Mouse (Mus musculus): ENCODE results near the gene Capn1. TPM values are rescaled to one million over a fixed set of nuclear protein-coding genes. Genes with fewer than 3 reads are reported as not detected.

Gene Capn1
- polyA plus RNA-seq, 1 experiment, result 18.5 TPM

DNA sequence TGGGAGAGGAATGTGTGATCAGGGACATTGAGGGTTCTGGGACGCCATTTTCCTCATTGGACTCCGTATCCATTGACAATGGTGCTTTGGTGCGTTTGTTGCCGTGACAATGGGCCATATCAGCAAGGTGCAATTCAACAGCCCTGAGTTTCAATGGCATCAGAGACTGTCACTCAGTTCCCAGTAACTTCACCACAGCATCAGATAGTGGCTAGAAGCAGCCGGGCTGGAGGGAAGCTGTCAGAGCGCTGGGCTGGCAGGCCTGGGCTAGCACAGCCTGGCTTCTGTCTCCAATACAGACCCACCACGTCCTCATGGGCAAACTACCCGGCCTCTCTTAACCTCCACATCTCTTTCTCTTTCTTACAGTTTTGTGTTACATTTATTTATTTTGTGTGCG is 35.2 kb downstream of the Capn1 start:
- Histone ChIP-seq H3K4me3 (ENCODE audit: insufficient read depth, low read length) (no peak overlapping the region), H3K27ac (ENCODE audit: insufficient read depth, low read length) (no peak overlapping the region), H3K4me1 (ENCODE audit: control insufficient read depth, insufficient read depth, low read length) (no peaks in the 10 kb centered on the region)
- TF ChIP-seq CTCF (IDR thresholded peaks at IDR 0.05; ENCODE audit: extremely low read depth, insufficient read depth, low read length) (no peak), POLR2A (IDR thresholded peaks at IDR 0.05; ENCODE audit: extremely low read depth, insufficient read depth, low read length) (no peak)

- H3K4me3 ChIP-seq (ENCODE audit: insufficient read depth, low read length), result no peak overlapping the region
- TF ChIP-seq CTCF (IDR thresholded peaks at IDR 0.05; ENCODE audit: extremely low read depth, insufficient read depth, low read length), result no peak
- no peak for TF ChIP-seq POLR2A (IDR thresholded peaks at IDR 0.05; ENCODE audit: extremely low read depth, insufficient read depth, low read length)
- no peak overlapping the region for H3K27ac ChIP-seq (ENCODE audit: insufficient read depth, low read length)
- no peaks in the 10 kb centered on the region for H3K4me1 ChIP-seq (ENCODE audit: control insufficient read depth, insufficient read depth, low read length)
These were observed 38.0 kb downstream of the Capn1 start for GRCm38 (mm10) chr19:5977717-5978116.

GRCm38 (mm10) chr19:5975676-5976075 is 40.0 kb downstream of the Capn1 start:
- no peaks in the 10 kb centered on the region for H3K4me1 ChIP-seq (ENCODE audit: control insufficient read depth, insufficient read depth, low read length)
- H3K4me3 ChIP-seq (ENCODE audit: insufficient read depth, low read length), result no peak overlapping the region
- H3K27ac ChIP-seq (ENCODE audit: insufficient read depth, low read length), result no peak overlapping the region
- TF ChIP-seq CTCF (IDR thresholded peaks at IDR 0.05; ENCODE audit: extremely low read depth, insufficient read depth, low read length) (no peak), POLR2A (IDR thresholded peaks at IDR 0.05; ENCODE audit: extremely low read depth, insufficient read depth, low read length) (no peak)

DNA sequence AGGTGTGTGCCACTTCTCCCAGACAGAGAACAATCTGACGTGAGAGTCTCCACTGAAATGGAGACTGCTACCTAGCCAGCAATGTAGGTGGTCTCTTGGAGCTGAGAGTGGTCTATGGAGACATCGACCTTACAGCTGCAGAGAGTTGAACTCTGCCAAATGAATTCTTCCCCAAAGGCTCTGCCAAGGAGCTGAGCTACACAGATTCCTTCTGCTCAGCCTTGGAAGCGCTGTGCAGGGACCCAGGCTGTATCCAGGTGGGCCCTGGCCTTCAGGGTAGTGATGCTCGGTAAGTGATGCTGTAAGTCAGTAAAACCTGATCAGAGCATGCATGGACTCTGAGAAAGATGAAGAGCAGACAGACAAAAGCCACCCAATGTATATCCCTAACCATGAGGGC is 40.6 kb downstream of the Capn1 start:
- TF ChIP-seq CTCF (IDR thresholded peaks at IDR 0.05; ENCODE audit: extremely low read depth, insufficient read depth, low read length) (no peak), POLR2A (IDR thresholded peaks at IDR 0.05; ENCODE audit: extremely low read depth, insufficient read depth, low read length) (no peak)
- no peak overlapping the region for H3K27ac ChIP-seq (ENCODE audit: insufficient read depth, low read length)
- no peaks in the 10 kb centered on the region for H3K4me1 ChIP-seq (ENCODE audit: control insufficient read depth, insufficient read depth, low read length)
- H3K4me3 ChIP-seq (ENCODE audit: insufficient read depth, low read length), result no peak overlapping the region

GRCm38 (mm10) chr19:5967664-5968063 is 48.0 kb downstream of the Capn1 start:
- TF ChIP-seq CTCF (IDR thresholded peaks at IDR 0.05; ENCODE audit: extremely low read depth, insufficient read depth, low read length) (no peak), POLR2A (IDR thresholded peaks at IDR 0.05; ENCODE audit: extremely low read depth, insufficient read depth, low read length) (no peak)
- Histone ChIP-seq H3K27ac (ENCODE audit: insufficient read depth, low read length) (no peak overlapping the region), H3K4me1 (ENCODE audit: control insufficient read depth, insufficient read depth, low read length) (no peaks in the 10 kb centered on the region), H3K4me3 (ENCODE audit: insufficient read depth, low read length) (no peak overlapping the region)

DNA sequence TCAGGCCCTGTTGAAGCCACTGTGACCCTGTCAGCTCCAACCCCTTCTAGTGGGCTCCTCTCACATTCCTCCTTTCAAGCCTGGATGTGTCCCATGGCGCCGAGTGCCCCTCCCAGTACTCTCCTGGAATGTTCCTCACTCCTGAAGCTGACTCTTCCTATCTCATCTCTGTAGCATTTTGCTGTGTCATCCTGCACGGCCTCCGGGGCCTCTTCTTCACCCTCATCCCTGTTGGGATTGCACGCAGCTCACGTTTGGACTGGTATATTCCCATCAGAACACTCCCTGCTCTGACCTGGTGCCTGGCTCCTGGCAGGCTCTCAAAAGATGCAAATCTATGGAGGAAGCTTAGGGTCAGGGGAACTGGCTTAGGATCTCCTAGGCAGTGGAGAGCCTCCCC is 48.9 kb downstream of the Capn1 start:
- TF ChIP-seq CTCF (IDR thresholded peaks at IDR 0.05; ENCODE audit: extremely low read depth, insufficient read depth, low read length) (no peak), POLR2A (IDR thresholded peaks at IDR 0.05; ENCODE audit: extremely low read depth, insufficient read depth, low read length) (no peak)
- Histone ChIP-seq H3K27ac (ENCODE audit: insufficient read depth, low read length) (no peak overlapping the region), H3K4me1 (ENCODE audit: control insufficient read depth, insufficient read depth, low read length) (no peaks in the 10 kb centered on the region), H3K4me3 (ENCODE audit: insufficient read depth, low read length) (no peak overlapping the region)

DNA sequence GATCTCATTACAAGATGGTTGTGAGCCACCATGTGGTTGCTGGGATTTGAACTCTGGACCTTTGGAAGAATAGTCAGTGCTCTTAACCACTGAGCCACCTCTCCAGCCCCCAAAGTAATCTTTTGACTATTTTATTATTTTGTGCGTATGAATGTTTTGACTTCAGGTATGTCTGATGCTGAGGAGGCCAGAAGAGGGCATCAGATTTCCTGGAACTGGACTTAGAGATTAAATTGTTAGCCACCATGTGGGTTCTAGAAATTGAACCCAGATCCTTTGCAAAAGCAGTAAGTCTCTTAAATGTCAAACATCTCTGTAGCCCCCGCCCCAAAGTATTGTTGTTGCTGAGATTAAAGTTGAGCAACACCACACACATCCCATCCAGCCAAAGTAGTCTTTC is 49.8 kb downstream of the Capn1 start:
- TF ChIP-seq CTCF (IDR thresholded peaks at IDR 0.05; ENCODE audit: extremely low read depth, insufficient read depth, low read length) (no peak), POLR2A (IDR thresholded peaks at IDR 0.05; ENCODE audit: extremely low read depth, insufficient read depth, low read length) (no peak)

DNA sequence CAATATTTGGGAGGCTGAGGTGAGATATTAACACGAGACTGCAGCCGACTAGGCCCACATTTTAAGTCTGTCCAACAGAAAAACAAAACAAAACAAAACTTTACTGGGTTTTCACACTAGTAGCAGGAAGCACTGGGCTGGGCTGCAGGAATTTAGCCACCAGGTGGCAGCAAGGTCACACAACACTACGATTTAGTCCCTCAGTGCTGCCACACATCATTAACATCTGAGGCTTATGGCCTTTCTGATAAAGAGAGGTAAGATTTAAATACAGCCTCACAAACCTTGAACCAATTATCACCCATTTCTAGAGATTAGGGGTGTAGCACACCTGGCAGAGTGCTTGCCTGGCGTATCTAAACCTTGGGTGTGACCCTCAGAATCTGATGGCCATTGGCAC is 50.4 kb downstream of the Capn1 start:
- H3K4me3 ChIP-seq (ENCODE audit: insufficient read depth, low read length), result no peak overlapping the region
- TF ChIP-seq CTCF (IDR thresholded peaks at IDR 0.05; ENCODE audit: extremely low read depth, insufficient read depth, low read length), result peak; percentile 87
- TF ChIP-seq POLR2A (IDR thresholded peaks at IDR 0.05; ENCODE audit: extremely low read depth, insufficient read depth, low read length), result no peak
- H3K4me1 ChIP-seq (ENCODE audit: control insufficient read depth, insufficient read depth, low read length), result no peaks in the 10 kb centered on the region
- no peak overlapping the region for H3K27ac ChIP-seq (ENCODE audit: insufficient read depth, low read length)

More for the DNA sequence above, 49.8 kb downstream of the Capn1 start:
- Histone ChIP-seq H3K4me1 (ENCODE audit: control insufficient read depth, insufficient read depth, low read length) (no peaks in the 10 kb centered on the region), H3K27ac (ENCODE audit: insufficient read depth, low read length) (no peak overlapping the region), H3K4me3 (ENCODE audit: insufficient read depth, low read length) (no peak overlapping the region)

- Histone ChIP-seq H3K27ac (ENCODE audit: insufficient read depth, low read length) (no peak overlapping the region), H3K4me1 (ENCODE audit: control insufficient read depth, insufficient read depth, low read length) (no peaks in the 10 kb centered on the region), H3K4me3 (ENCODE audit: insufficient read depth, low read length) (no peak overlapping the region; the same call in 1 of the 2 replicates)
- TF ChIP-seq POLR2A (IDR thresholded peaks at IDR 0.05; ENCODE audit: extremely low read depth, insufficient read depth, low read length) (no peak), CTCF (IDR thresholded peaks at IDR 0.05; ENCODE audit: extremely low read depth, insufficient read depth, low read length) (no peak)
These were observed 50.9 kb downstream of the Capn1 start for GRCm38 (mm10) chr19:5964804-5965203.

- no peak within 1 kb of the TSS for H3K27ac ChIP-seq (ENCODE audit: insufficient read depth, low read length)
- peak within 1 kb of the TSS; percentile 67 for H3K4me3 ChIP-seq (ENCODE audit: insufficient read depth, low read length)
These were observed 51.7 kb downstream of the Capn1 start, which contains the start of gene Pola2 for GRCm38 (mm10) chr19:5963883-5964562. Gene Pola2, minus strand, starts transcription at chr19:5964202.

More at GRCm38 (mm10) chr19:5963883-5964562, 51.7 kb downstream of the Capn1 start, which contains the start of gene Pola2:
- no peaks in the 10 kb centered on the region for H3K4me1 ChIP-seq (ENCODE audit: control insufficient read depth, insufficient read depth, low read length)
- TF ChIP-seq CTCF (IDR thresholded peaks at IDR 0.05; ENCODE audit: extremely low read depth, insufficient read depth, low read length) (no peak), POLR2A (IDR thresholded peaks at IDR 0.05; ENCODE audit: extremely low read depth, insufficient read depth, low read length) (peak; percentile 78)

Measured in cortical plate, adult 2 months (tissue).